Mouse (Mus musculus) midbrain, embryonic 13.5 days (tissue): Measurements from ENCODE around the gene Tmed2. TPM values are rescaled to one million over a fixed set of nuclear protein-coding genes. Genes with fewer than 3 reads are reported as not detected.
"Not testable (repeated sequence)": the region's sequence is repeated elsewhere in the genome, so short reads cannot be mapped to it uniquely, and the experiment has no call there.

ENCODE experiments used
- ATAC-seq: fragments of 200-750 bp; cut with Nextera tagmentation; 2 replicates; pipeline ENCODE4 v1.8.0; 2017; ENCODE audit warnings: mild to moderate bottlenecking, moderate TSS enrichment, moderate library complexity
- H3K27ac ChIP-seq: fragments of 300-500 bp; sonication (generic); 2 replicates; pipeline ENCODE4 v1.5.1; 2015; ENCODE audit warnings: inconsistent platforms, mild to moderate bottlenecking, moderate library complexity
- H3K27me3 ChIP-seq: fragments of 300-500 bp; sonication (generic); 2 replicates; pipeline ENCODE4 v1.6.1; 2015; ENCODE audit warnings: mild to moderate bottlenecking, inconsistent platforms
- H3K36me3 ChIP-seq: fragments of 300-500 bp; sonication (generic); 2 replicates; pipeline ENCODE4 v1.6.1; 2015; ENCODE audit warnings: mild to moderate bottlenecking, inconsistent platforms
- H3K4me1 ChIP-seq: fragments of 300-500 bp; sonication (generic); replicated peaks from 2 replicates; pipeline ENCODE4 v1.6.1; 2015; ENCODE audit warnings: inconsistent platforms
- H3K4me2 ChIP-seq: fragments of 300-500 bp; sonication (generic); replicated peaks from 2 replicates; pipeline ENCODE4 v1.6.1; 2015; ENCODE audit warnings: moderate library complexity, mild to moderate bottlenecking, inconsistent platforms
- H3K4me3 ChIP-seq: fragments of 300-500 bp; sonication (generic); replicated peaks from 2 replicates; pipeline ENCODE4 v1.5.1; 2015; ENCODE audit warnings: mild to moderate bottlenecking, inconsistent platforms
- H3K9ac ChIP-seq: fragments of 300-500 bp; sonication (generic); replicated peaks from 2 replicates; pipeline ENCODE4 v1.6.1; 2015; ENCODE audit warnings: mild to moderate bottlenecking, inconsistent platforms
- H3K9me3 ChIP-seq: fragments of 300-500 bp; sonication (generic); 2 replicates; pipeline ENCODE4 v1.6.1; 2016; ENCODE audit warnings: mild to moderate bottlenecking, inconsistent platforms
- WGBS: fragments of 180-500 bp; shearing (Covaris S2); methylation state at CpG from one replicate; pipeline ENCODE4 v1.1.7; 2015; 5-methylcytosine and 5-hydroxymethylcytosine counted together
- polyA plus RNA-seq: library from polyadenylated mRNA; unstranded; fragments of >200 nt; fragmentation: Nextera tagmentation; extraction: Ambion mirVana; gene quantifications from 2 replicates; pipeline ENCODE4 v1.2.1, GENCODE M21; 2015

The Tmed2 gene
- polyA plus RNA-seq: 345 and 368 TPM in 2 replicates

DNA sequence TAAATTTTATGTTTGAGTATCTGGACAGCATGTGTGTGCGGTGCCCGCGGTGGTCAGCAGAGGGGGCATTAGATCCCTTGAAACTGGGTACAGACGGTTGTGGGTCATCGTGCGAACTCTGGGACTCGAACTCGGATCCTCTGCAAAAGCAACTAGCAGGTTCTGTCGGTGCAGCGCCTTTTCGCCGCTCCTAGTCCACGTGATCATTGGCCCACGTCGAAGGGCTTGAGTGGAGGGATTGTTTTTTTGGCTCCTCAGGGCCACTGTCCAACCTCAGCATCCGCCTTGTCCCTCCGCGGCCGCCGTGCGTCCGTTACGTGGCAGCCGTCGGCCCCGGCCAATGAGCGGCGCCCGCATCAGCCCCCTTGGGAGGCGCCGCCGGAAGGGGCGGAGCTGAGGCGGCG is at the start of gene Tmed2:
Gene Tmed2 (plus strand): TSS at position 313 of the 404 bp plus-strand sequence.
- peak within 1 kb of the TSS; percentile 84 for H3K4me2 ChIP-seq
- peak within 1 kb of the TSS; percentile 87 for H3K9ac ChIP-seq
- H3K27ac ChIP-seq: peak within 1 kb of the TSS; percentile 80
- 0 out of 2 replicates have a peak, but pooled peaks cover 3% of the 10 kb centered on the region for H3K27me3 ChIP-seq
- peaks cover 20% of the 10 kb centered on the region for H3K36me3 ChIP-seq
- ATAC-seq: peak; percentile 94
- WGBS: 1% methylated on average over 34 of the region's 35 CpGs
- H3K4me3 ChIP-seq: peak within 1 kb of the TSS; percentile 96
- H3K4me1 ChIP-seq: peaks cover 20% of the 10 kb centered on the region
- no peaks in the 10 kb centered on the region for H3K9me3 ChIP-seq

DNA sequence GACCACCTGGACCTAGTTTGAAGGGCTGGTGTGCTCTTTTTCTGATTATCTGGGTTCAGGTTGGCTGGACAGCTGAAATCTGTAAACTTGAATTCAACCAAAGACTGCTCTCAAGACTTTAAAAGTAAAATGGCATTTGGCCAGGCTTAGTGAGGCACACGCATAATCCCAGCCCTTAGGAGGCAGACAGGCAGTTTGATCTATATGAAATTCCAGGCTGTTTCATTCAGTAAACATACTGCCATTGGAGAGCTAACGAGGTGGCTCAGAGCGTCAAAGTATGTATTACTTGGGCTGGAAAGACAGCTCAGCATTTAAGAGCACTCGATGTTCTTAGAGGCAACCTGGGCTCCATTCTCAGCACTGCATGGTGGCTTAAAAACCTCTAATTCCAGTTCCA is 48.8 kb upstream of the Tmed2 start:
- H3K27ac ChIP-seq: no peak overlapping the region
- H3K9ac ChIP-seq: no peak overlapping the region
- peaks cover 9% of the 10 kb centered on the region; the same call in 1 of the 2 replicates for H3K4me1 ChIP-seq
- H3K9me3 ChIP-seq: no peaks in the 10 kb centered on the region
- H3K4me3 ChIP-seq: no peak overlapping the region
- no peaks in the 10 kb centered on the region for H3K27me3 ChIP-seq
- H3K36me3 ChIP-seq: peaks cover 56% of the 10 kb centered on the region
- ATAC-seq: no peak
- H3K4me2 ChIP-seq: no peak overlapping the region
- WGBS: 84% methylated on average over 4 of the region's 4 CpGs

- Histone ChIP-seq H3K9me3 (no peaks in the 10 kb centered on the region), H3K9ac (no peak overlapping the region), H3K4me3 (no peak overlapping the region), H3K27ac (no peak overlapping the region), H3K27me3 (no peaks in the 10 kb centered on the region), H3K4me2 (no peak overlapping the region), H3K4me1 (peaks cover 9% of the 10 kb centered on the region; the same call in 1 of the 2 replicates), H3K36me3 (peaks cover 54% of the 10 kb centered on the region)
- no peak for ATAC-seq
- WGBS: 88% methylated on average over 4 of the region's 4 CpGs
Observed at GRCm38 (mm10) chr5:124492618-124493017, 47.9 kb upstream of the Tmed2 start.

DNA sequence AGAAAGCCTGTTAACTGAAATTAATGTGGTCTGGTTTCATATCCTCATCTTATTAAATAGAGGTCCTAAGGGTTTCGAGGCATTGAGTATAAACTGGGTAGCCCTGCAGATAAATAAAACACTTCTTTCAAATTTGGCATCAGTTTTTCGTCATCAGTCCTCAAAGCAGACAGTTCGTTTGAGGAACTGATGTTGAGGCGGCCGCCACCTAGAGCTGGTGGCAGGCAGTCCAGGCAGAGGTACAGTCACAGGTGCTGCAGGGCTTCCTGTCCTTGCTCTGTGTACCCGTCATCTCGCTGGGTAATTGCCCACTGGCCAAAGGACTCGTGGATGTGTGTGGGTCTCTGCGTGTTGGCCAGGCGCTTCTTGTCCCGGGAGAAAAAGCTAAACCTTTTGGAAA is 47.0 kb upstream of the Tmed2 start:
- ATAC-seq: no peak
- Histone ChIP-seq H3K27ac (no peak overlapping the region), H3K4me2 (no peak overlapping the region), H3K9ac (no peak overlapping the region), H3K27me3 (no peaks in the 10 kb centered on the region), H3K36me3 (peaks cover 55% of the 10 kb centered on the region), H3K4me3 (no peak overlapping the region), H3K9me3 (no peaks in the 10 kb centered on the region), H3K4me1 (peaks cover 9% of the 10 kb centered on the region; the same call in 1 of the 2 replicates)
- 92% methylated on average over 11 of the region's 11 CpGs for WGBS

DNA sequence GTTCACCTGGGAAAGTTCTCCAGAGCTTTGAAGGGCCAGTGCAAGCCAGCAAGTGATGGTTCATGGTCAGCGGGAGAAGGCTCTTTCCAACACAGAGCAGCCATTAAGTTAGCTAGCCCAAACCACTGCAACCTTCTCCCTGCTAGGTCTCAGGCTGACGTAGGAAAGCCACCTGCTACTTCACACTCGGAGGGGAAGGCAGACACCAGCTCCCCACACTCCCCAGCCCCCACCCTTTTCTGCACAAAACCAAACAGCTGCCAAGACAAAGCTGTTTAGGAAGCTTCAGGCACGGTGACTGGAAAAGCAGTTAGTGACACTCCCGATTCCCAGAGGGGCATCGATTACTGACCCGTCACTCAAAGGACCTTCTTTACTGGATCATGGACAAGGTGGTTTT is 44.9 kb upstream of the Tmed2 start:
- 55% methylated on average over 7 of the region's 7 CpGs for WGBS

GRCm38 (mm10) chr5:124496614-124497514 is 43.6 kb upstream of the Tmed2 start:
- H3K4me3 ChIP-seq: no peak overlapping the region
- H3K27me3 ChIP-seq: no peaks in the 10 kb centered on the region
- H3K27ac ChIP-seq: no peak overlapping the region
- no peak overlapping the region for H3K9ac ChIP-seq
- ATAC-seq: no peak
- H3K36me3 ChIP-seq: peaks cover 49% of the 10 kb centered on the region
- WGBS: 86% methylated on average over 15 of the region's 15 CpGs
- H3K9me3 ChIP-seq: no peaks in the 10 kb centered on the region
- H3K4me1 ChIP-seq: peaks cover 13% of the 10 kb centered on the region
- no peak overlapping the region for H3K4me2 ChIP-seq

More for the DNA sequence above, 44.9 kb upstream of the Tmed2 start:
- ATAC-seq: no peak
- Histone ChIP-seq H3K27ac (no peak overlapping the region), H3K4me2 (no peak overlapping the region), H3K9me3 (no peaks in the 10 kb centered on the region), H3K9ac (0 out of 2 replicates have a peak overlapping the region, but pooled peaks have one; percentile 28), H3K27me3 (no peaks in the 10 kb centered on the region), H3K4me3 (no peak overlapping the region), H3K36me3 (peaks cover 49% of the 10 kb centered on the region), H3K4me1 (peaks cover 13% of the 10 kb centered on the region)

GRCm38 (mm10) chr5:124498221-124498876 is 42.1 kb upstream of the Tmed2 start:
- Histone ChIP-seq H3K9ac (no peak overlapping the region), H3K27ac (no peak overlapping the region), H3K27me3 (no peaks in the 10 kb centered on the region), H3K4me1 (peaks cover 13% of the 10 kb centered on the region), H3K9me3 (no peaks in the 10 kb centered on the region), H3K4me3 (no peak overlapping the region), H3K36me3 (peaks cover 44% of the 10 kb centered on the region), H3K4me2 (no peak overlapping the region)
- no peak for ATAC-seq
- WGBS: 79% methylated on average over 9 of the region's 9 CpGs

- H3K27me3 ChIP-seq: no peaks in the 10 kb centered on the region
- H3K27ac ChIP-seq: no peak overlapping the region
- no peaks in the 10 kb centered on the region for H3K9me3 ChIP-seq
- ATAC-seq: no peak
- no peak overlapping the region for H3K4me2 ChIP-seq
- 19% methylated on average over 5 of the region's 5 CpGs for WGBS
- H3K9ac ChIP-seq: no peak overlapping the region
- peaks cover 40% of the 10 kb centered on the region for H3K36me3 ChIP-seq
- H3K4me1 ChIP-seq: peaks cover 13% of the 10 kb centered on the region
- H3K4me3 ChIP-seq: no peak overlapping the region
Observed at GRCm38 (mm10) chr5:124499001-124499400, 41.5 kb upstream of the Tmed2 start.

- H3K27ac ChIP-seq: not testable (repeated sequence)
Observed at GRCm38 (mm10) chr5:124500037-124500436, 40.5 kb upstream of the Tmed2 start.

DNA sequence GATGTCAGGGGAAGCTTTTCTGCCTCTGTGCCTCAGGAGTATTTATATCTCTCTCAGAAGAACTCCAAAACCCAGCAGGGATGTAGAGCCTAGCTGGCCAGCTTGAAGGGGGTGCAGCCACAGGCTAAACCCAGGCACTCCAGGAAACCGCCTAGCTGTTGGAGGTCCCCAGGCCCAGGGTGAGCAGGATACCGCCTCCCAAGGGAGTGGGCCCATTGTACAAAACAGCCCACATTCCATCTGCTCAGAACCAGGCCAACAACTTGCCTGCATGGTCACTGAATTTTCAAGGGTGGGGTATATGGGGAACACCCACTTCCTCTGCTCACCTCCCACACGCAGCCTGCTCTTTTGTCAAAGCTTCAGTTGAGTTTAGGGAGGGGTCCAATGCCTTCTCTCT is 39.9 kb upstream of the Tmed2 start:
- Histone ChIP-seq H3K36me3 (peaks cover 35% of the 10 kb centered on the region), H3K9ac (no peak overlapping the region), H3K9me3 (no peaks in the 10 kb centered on the region), H3K27me3 (no peaks in the 10 kb centered on the region), H3K27ac (no peak overlapping the region), H3K4me3 (no peak overlapping the region), H3K4me1 (peaks cover 10% of the 10 kb centered on the region), H3K4me2 (no peak overlapping the region)
- ATAC-seq: no peak
- WGBS: 92% methylated on average over 3 of the region's 3 CpGs

More at GRCm38 (mm10) chr5:124500037-124500436, 40.5 kb upstream of the Tmed2 start:
- H3K4me2 ChIP-seq, H3K9ac ChIP-seq, H3K4me3 ChIP-seq, H3K27me3 ChIP-seq, H3K9me3 ChIP-seq, ATAC-seq: not testable (repeated sequence)
- Histone ChIP-seq H3K36me3 (peaks cover 35% of the 10 kb centered on the region), H3K4me1 (peaks cover 13% of the 10 kb centered on the region)
- 82% methylated on average over 3 of the region's 4 CpGs for WGBS

- Histone ChIP-seq H3K27me3 (no peaks in the 10 kb centered on the region), H3K4me1 (peaks cover 4% of the 10 kb centered on the region; the same call in 1 of the 2 replicates), H3K36me3 (peaks cover 35% of the 10 kb centered on the region), H3K9me3 (no peaks in the 10 kb centered on the region), H3K27ac (no peak overlapping the region), H3K9ac (no peak overlapping the region), H3K4me2 (no peak overlapping the region), H3K4me3 (no peak overlapping the region)
- ATAC-seq: no peak
- 96% methylated on average over 10 of the region's 10 CpGs for WGBS
Observed at GRCm38 (mm10) chr5:124501541-124501940, 39.0 kb upstream of the Tmed2 start.

GRCm38 (mm10) chr5:124503742-124504141 is 36.8 kb upstream of the Tmed2 start:
- WGBS: 61% methylated on average over 14 of the region's 14 CpGs
- Histone ChIP-seq H3K4me2 (no peak overlapping the region), H3K27me3 (no peaks in the 10 kb centered on the region), H3K4me1 (peaks cover 4% of the 10 kb centered on the region; the same call in 1 of the 2 replicates), H3K36me3 (peaks cover 30% of the 10 kb centered on the region), H3K9ac (no peak overlapping the region), H3K27ac (no peak overlapping the region), H3K9me3 (no peaks in the 10 kb centered on the region), H3K4me3 (no peak overlapping the region)
- no peak for ATAC-seq
